Mouse (Mus musculus) MEL (cell line): ENCODE results near the gene Commd7. TPM values are rescaled to one million over a fixed set of nuclear protein-coding genes. Genes with fewer than 3 reads are reported as not detected.

Experiments
- DNase-seq: peaks from one replicate; pipeline ENCODE4 v3.0.0; 2011; ENCODE audit warnings: low read depth, low spot score
- H3K27ac ChIP-seq: 2 replicates; pipeline ENCODE4 v1.5.1; 2012; ENCODE audit warnings: low read depth, mild to moderate bottlenecking, control low read depth, low read length, moderate library complexity; ENCODE audit not compliant: control insufficient read depth
- H3K27me3 ChIP-seq, 2 experiments: fragments of 150-350 bp in 1 of 2; sonication (generic) in 1 of 2; 2 replicates each; pipeline ENCODE4 v1.6.1; 2012; ENCODE audit warnings: low read length in 2 of 2, mild to moderate bottlenecking in 2 of 2, improper control_type of control experiment in 1 of 2, moderate library complexity in 1 of 2; ENCODE audit not compliant: insufficient read depth in 2 of 2, control insufficient read depth in 1 of 2
- H3K36me3 ChIP-seq, 2 experiments: 2 replicates each; pipeline ENCODE4 v1.6.1; 2012 to 2014; ENCODE audit warnings: low read length in 2 of 2, improper control_type of control experiment in 1 of 2, inconsistent platforms in 1 of 2, mild to moderate bottlenecking in 1 of 2; ENCODE audit not compliant: insufficient read depth in 2 of 2, control insufficient read depth in 1 of 2
- H3K4me1 ChIP-seq, 2 experiments: fragments of 150-350 bp in 1 of 2; sonication (generic) in 1 of 2; 2 replicates each; pipeline ENCODE4 v1.6.1; 2012; ENCODE audit warnings: low read length in 2 of 2, improper control_type of control experiment in 1 of 2, mild to moderate bottlenecking in 1 of 2; ENCODE audit not compliant: insufficient read depth in 2 of 2, control insufficient read depth in 1 of 2
- H3K4me3 ChIP-seq, 2 experiments: fragments of 150-350 bp in 1 of 2; sonication (generic) in 1 of 2; 2 replicates each; pipeline ENCODE4 v1.5.1; 2012; ENCODE audit warnings: low read depth in 2 of 2, low read length in 2 of 2, mild to moderate bottlenecking in 2 of 2, moderate library complexity in 2 of 2, control low read depth in 1 of 2, improper control_type of control experiment in 1 of 2; ENCODE audit not compliant: control insufficient read depth in 1 of 2, insufficient read depth in 1 of 2
- H3K79me2 ChIP-seq: 2 replicates; pipeline ENCODE4 v1.6.1; 2012; ENCODE audit warnings: mild to moderate bottlenecking, low read length, moderate library complexity; ENCODE audit not compliant: control insufficient read depth, poor library complexity, insufficient read depth
- H3K9ac ChIP-seq: 2 replicates; pipeline ENCODE4 v1.6.1; 2012; ENCODE audit warnings: low read depth, mild to moderate bottlenecking, control low read depth, low read length, moderate library complexity; ENCODE audit not compliant: control insufficient read depth, poor library complexity, severe bottlenecking
- H3K9me3 ChIP-seq: fragments of 150-350 bp; sonication (generic); replicated peaks from 2 replicates; pipeline ENCODE4 v1.6.1; 2012; ENCODE audit warnings: mild to moderate bottlenecking, low read length, improper control_type of control experiment, moderate library complexity; ENCODE audit not compliant: insufficient read depth
- CHD1 ChIP-seq: IDR thresholded peaks from 2 replicates; pipeline ENCODE4 v1.6.1; 2012; ENCODE audit warnings: low read depth, mild to moderate bottlenecking, inconsistent platforms, low read length, improper control_type of control experiment
- CHD2 ChIP-seq: IDR thresholded peaks from 2 replicates; pipeline ENCODE4 v1.6.1; 2011; ENCODE audit warnings: low read length, improper control_type of control experiment
- EP300 ChIP-seq, 2 experiments: IDR thresholded peaks; 2 replicates each; pipeline ENCODE4 v1.6.1; 2011; ENCODE audit warnings: improper control_type of control experiment in 2 of 2, low read length in 2 of 2, low read depth in 1 of 2, mild to moderate bottlenecking in 1 of 2
- GABPA ChIP-seq: IDR thresholded peaks from 2 replicates; pipeline ENCODE4 v1.6.1; 2012; ENCODE audit warnings: low read depth, mild to moderate bottlenecking, inconsistent platforms, low read length, improper control_type of control experiment, moderate library complexity
- GATA1 ChIP-seq: IDR thresholded peaks from 2 replicates; pipeline ENCODE4 v1.6.1; 2011; ENCODE audit warnings: low read depth, low read length, improper control_type of control experiment
- HCFC1 ChIP-seq: IDR thresholded peaks from 2 replicates; pipeline ENCODE4 v1.6.1; 2012; ENCODE audit warnings: low read depth, mild to moderate bottlenecking, inconsistent platforms, low read length, improper control_type of control experiment, moderate library complexity
- MAFK ChIP-seq: IDR thresholded peaks from 2 replicates; pipeline ENCODE4 v1.6.1; 2011; ENCODE audit warnings: low read depth, mild to moderate bottlenecking, low read length, improper control_type of control experiment, borderline replicate concordance
- MAZ ChIP-seq: IDR thresholded peaks from 2 replicates; pipeline ENCODE4 v1.6.1; 2012; ENCODE audit warnings: low read depth, mild to moderate bottlenecking, inconsistent platforms, low read length, improper control_type of control experiment
- MEF2A ChIP-seq: IDR thresholded peaks from 2 replicates; pipeline ENCODE4 v1.6.1; 2014; ENCODE audit warnings: low read depth, mild to moderate bottlenecking, inconsistent platforms, low read length, improper control_type of control experiment; ENCODE audit not compliant: poor library complexity, insufficient replicate concordance, severe bottlenecking; ENCODE audit errors: extremely low read depth
- MXI1 ChIP-seq: IDR thresholded peaks from 2 replicates; pipeline ENCODE4 v1.6.1; 2011; ENCODE audit warnings: mild to moderate bottlenecking, low read depth, low read length, improper control_type of control experiment
- MYB ChIP-seq: IDR thresholded peaks from 2 replicates; pipeline ENCODE4 v1.6.1; 2011; ENCODE audit warnings: mild to moderate bottlenecking, low read depth, low read length, improper control_type of control experiment
- MYC ChIP-seq: IDR thresholded peaks from 2 replicates; pipeline ENCODE4 v1.6.1; 2011; ENCODE audit warnings: low read depth, mild to moderate bottlenecking, low read length, improper control_type of control experiment, moderate library complexity
- NELFE ChIP-seq: IDR thresholded peaks from 2 replicates; pipeline ENCODE4 v1.6.1; 2011; ENCODE audit warnings: low read depth, low read length, improper control_type of control experiment
- NRF1 ChIP-seq: IDR thresholded peaks from 2 replicates; pipeline ENCODE4 v1.6.1; 2014; ENCODE audit warnings: low read depth, mild to moderate bottlenecking, inconsistent platforms, low read length, improper control_type of control experiment, moderate library complexity; ENCODE audit not compliant: poor library complexity, insufficient read depth, severe bottlenecking
- POLR2AphosphoS2 ChIP-seq: IDR thresholded peaks from 2 replicates; pipeline ENCODE4 v1.6.1; 2011; ENCODE audit warnings: low read length, improper control_type of control experiment
- RAD21 ChIP-seq: IDR thresholded peaks from 2 replicates; pipeline ENCODE4 v1.6.1; 2011; ENCODE audit warnings: mild to moderate bottlenecking, low read depth, low read length, improper control_type of control experiment
- RCOR1 ChIP-seq: IDR thresholded peaks from 2 replicates; pipeline ENCODE4 v1.6.1; 2012; ENCODE audit warnings: low read depth, mild to moderate bottlenecking, inconsistent platforms, low read length, improper control_type of control experiment
- SIN3A ChIP-seq: IDR thresholded peaks from 2 replicates; pipeline ENCODE4 v1.6.1; 2012; ENCODE audit warnings: low read length, improper control_type of control experiment, inconsistent platforms
- SMC3 ChIP-seq: IDR thresholded peaks from 2 replicates; pipeline ENCODE4 v1.6.1; 2011; ENCODE audit warnings: low read depth, low read length, improper control_type of control experiment
- TAL1 ChIP-seq: IDR thresholded peaks from 2 replicates; pipeline ENCODE4 v1.6.1; 2012; ENCODE audit warnings: mild to moderate bottlenecking, inconsistent platforms, low read length, moderate library complexity, mixed read lengths
- TBP ChIP-seq: IDR thresholded peaks from 2 replicates; pipeline ENCODE4 v1.8.0; 2011; ENCODE audit warnings: low read depth, low read length, improper control_type of control experiment
- TCF12 ChIP-seq: IDR thresholded peaks from 2 replicates; pipeline ENCODE4 v1.6.1; 2014; ENCODE audit warnings: low read depth, mild to moderate bottlenecking, inconsistent platforms, low read length, improper control_type of control experiment, moderate library complexity
- UBTF ChIP-seq: IDR thresholded peaks from 2 replicates; pipeline ENCODE4 v1.6.1; 2012; ENCODE audit warnings: low read depth, mild to moderate bottlenecking, inconsistent platforms, low read length, improper control_type of control experiment, moderate library complexity, borderline replicate concordance; ENCODE audit not compliant: insufficient read depth
- USF1 ChIP-seq: IDR thresholded peaks from 2 replicates; pipeline ENCODE4 v1.6.1; 2014; ENCODE audit warnings: low read depth, mild to moderate bottlenecking, inconsistent platforms, low read length, improper control_type of control experiment, moderate library complexity
- USF2 ChIP-seq, 2 experiments: IDR thresholded peaks; 2 replicates each; pipeline ENCODE4 v1.6.1; 2011 to 2012; ENCODE audit warnings: improper control_type of control experiment in 2 of 2, low read length in 2 of 2, borderline replicate concordance in 1 of 2, inconsistent platforms in 1 of 2, low read depth in 1 of 2, mild to moderate bottlenecking in 1 of 2; ENCODE audit not compliant: insufficient read depth in 1 of 2
- ZC3H11A ChIP-seq: IDR thresholded peaks from 2 replicates; pipeline ENCODE4 v1.6.1; 2012; ENCODE audit warnings: low read depth, mild to moderate bottlenecking, inconsistent platforms, low read length, improper control_type of control experiment
- ZKSCAN1 ChIP-seq: IDR thresholded peaks from 2 replicates; pipeline ENCODE4 v1.6.1; 2012; ENCODE audit warnings: low read depth, mild to moderate bottlenecking, inconsistent platforms, low read length, improper control_type of control experiment, moderate library complexity
- ZNF384 ChIP-seq: IDR thresholded peaks from 2 replicates; pipeline ENCODE4 v1.6.1; 2012; ENCODE audit warnings: low read depth, mild to moderate bottlenecking, inconsistent platforms, low read length, improper control_type of control experiment
- polyA plus RNA-seq, 2 experiments: library from polyadenylated mRNA; stranded (reverse) in 1 of 2; unstranded in 1 of 2; fragments of >175 nt in 1 of 2; fragments of >200 nt in 1 of 2; gene quantifications; 2 replicates each; pipeline versions ENCODE4 v1.2.1 to v1.2.4; 2012; ENCODE audit warnings: low replicate concordance in 2 of 2, low read depth in 1 of 2; ENCODE audit not compliant: insufficient read length in 2 of 2, insufficient read depth in 1 of 2, missing spikeins in 1 of 2
- total RNA-seq: library from RNA; depleted of rRNA; stranded (reverse); fragments of 300-350 nt; gene quantifications from 2 replicates; pipeline ENCODE4 v1.2.3, GENCODE M21; 2012

Gene Commd7
- total and polyA plus RNA-seq, 3 experiments: 25.5 to 36.1 TPM; not detected in 1

GRCm38 (mm10) chr2:153677550-153677949, 45.0 kb upstream of the Commd7 start:
- Histone ChIP-seq H3K9me3 (no peaks in the 10 kb centered on the region), H3K36me3 (peaks cover 0 to 23% of the 10 kb centered on the region in 2 experiments; a peak in 2 of 4 replicates), H3K4me1 (peaks cover 13 to 25% of the 10 kb centered on the region in 2 experiments), H3K79me2 (no peaks in the 10 kb centered on the region), H3K27ac (peak overlapping the region; percentile 77), H3K4me3 (peak overlapping the region; percentile 7 to 42), H3K9ac (peak overlapping the region; percentile 21; the same call in 1 of the 2 replicates), H3K27me3 (no peaks in the 10 kb centered on the region)
- peak; percentile 46 for DNase-seq
- TF ChIP-seq ZC3H11A: no peak
- no peak for TF ChIP-seq HCFC1
- TF ChIP-seq MAFK: no peak
- no peak for TF ChIP-seq USF2 (IDR thresholded peaks at IDR 0.05; ENCODE audit: borderline replicate concordance in 1 of 2, insufficient read depth in 1 of 2, low read depth in 1 of 2, low read length in 2 of 2)
- no peak for TF ChIP-seq NELFE
- no peak for TF ChIP-seq MEF2A
- no peak for TF ChIP-seq MAZ
- TF ChIP-seq MXI1: no peak
- TF ChIP-seq GATA1: no peak
- no peak for TF ChIP-seq NRF1
- TF ChIP-seq POLR2AphosphoS2: no peak
- TF ChIP-seq MYC: no peak

GRCm38 (mm10) chr2:153676944-153677343, 44.4 kb upstream of the Commd7 start:
- Histone ChIP-seq H3K27ac (peak overlapping the region; percentile 77), H3K79me2 (no peaks in the 10 kb centered on the region), H3K36me3 (peaks cover 0 to 23% of the 10 kb centered on the region in 2 experiments; a peak in 2 of 4 replicates), H3K27me3 (no peaks in the 10 kb centered on the region), H3K4me1 (peaks cover 13 to 25% of the 10 kb centered on the region in 2 experiments), H3K9me3 (no peaks in the 10 kb centered on the region), H3K9ac (peak overlapping the region; percentile 21; the same call in 1 of the 2 replicates), H3K4me3 (peak overlapping the region; percentile 7 to 42; a peak in 2 of 4 replicates)
- peak; percentile 81 for DNase-seq
- TF ChIP-seq RCOR1 (peak; percentile 96), USF2 (IDR thresholded peaks at IDR 0.05; ENCODE audit: borderline replicate concordance in 1 of 2, insufficient read depth in 1 of 2, low read depth in 1 of 2, low read length in 2 of 2) (no peak), SIN3A (peak; percentile 89), NELFE (no peak), RAD21 (no peak), GABPA (no peak), UBTF (no peak), MEF2A (no peak), ZKSCAN1 (no peak), USF1 (0 out of 2 replicates have a peak, but pooled peaks have one; percentile 9), MAZ (no peak), TBP (no peak), TCF12 (peak; percentile 83), MAFK (peak; percentile 58; the same call in 1 of the 2 replicates), MXI1 (peak; percentile 44), ZC3H11A (no peak; the same call in 1 of the 2 replicates), ZNF384 (peak; percentile 57; the same call in 1 of the 2 replicates), CHD1 (no peak), CHD2 (no peak), EP300 (IDR thresholded peaks at IDR 0.05; ENCODE audit: low read depth in 1 of 2, low read length in 2 of 2) (peak; percentile 77 to 84), TAL1 (no peak), HCFC1 (0 out of 2 replicates have a peak, but pooled peaks have one; percentile 14), POLR2AphosphoS2 (no peak), SMC3 (no peak), MYB (0 out of 2 replicates have a peak, but pooled peaks have one; percentile 26)
